Mouse (Mus musculus): ENCODE measurements around the gene Agr2.

DNA sequence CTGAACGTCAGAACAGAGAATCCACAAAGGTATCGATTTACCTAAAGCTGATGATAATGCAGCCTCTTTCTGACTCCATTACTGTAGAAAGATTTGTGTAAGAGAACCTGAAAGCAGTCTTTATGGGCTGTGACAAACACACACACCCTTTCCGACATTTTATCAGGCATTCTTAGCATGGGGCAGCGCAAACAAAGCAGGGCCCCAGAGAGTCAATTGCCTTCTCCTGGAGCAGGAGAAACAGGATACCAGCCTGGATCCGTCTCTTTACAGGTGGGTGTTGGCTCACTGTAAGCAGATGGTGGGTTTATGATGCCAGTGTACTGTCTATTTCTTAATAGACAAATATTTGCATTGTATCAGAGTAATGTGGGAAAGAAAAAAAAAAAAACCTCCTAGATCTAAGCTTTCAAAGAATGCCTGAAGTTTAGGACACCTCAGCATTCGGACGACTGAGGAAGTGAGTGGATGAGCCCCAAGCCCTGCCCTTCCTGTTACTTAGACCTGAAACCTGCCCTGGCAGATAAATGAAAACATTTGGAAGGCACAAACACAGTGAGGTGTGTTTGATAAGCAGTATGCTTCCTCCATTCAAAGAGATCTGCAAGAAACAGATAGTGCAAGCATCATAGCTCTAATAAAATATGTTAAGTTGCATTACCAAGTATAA, 26.5 kb upstream of the Agr2 start:
- TF ChIP-seq CTCF (IDR thresholded peaks at IDR 0.05; ENCODE audit: low read depth) (no peak), EP300 (IDR thresholded peaks at IDR 0.05; ENCODE audit: low read depth) (peak; percentile 66; the same call in 1 of the 2 replicates)
